Mouse (Mus musculus) G1E (cell line): Measurements from ENCODE around the gene Hspb7. TPM values are rescaled to one million over a fixed set of nuclear protein-coding genes. Genes with fewer than 3 reads are reported as not detected.
A peak's percentile ranks its signal among the peaks of the same experiment; 100 is the strongest.

Experiments
- ATAC-seq: 2 replicates; pipeline ENCODE4 v1.8.0; 2016; ENCODE audit warnings: mild to moderate bottlenecking; ENCODE audit not compliant: insufficient number of reproducible peaks, poor library complexity, low FRiP score, severe bottlenecking; ENCODE audit errors: extremely low read depth
- DNase-seq: peaks from one replicate; pipeline ENCODE4 v3.0.0; 2012; ENCODE audit warnings: low spot score
- H3K27me3 ChIP-seq: 2 replicates; pipeline ENCODE4 v1.6.1; 2012; ENCODE audit warnings: mild to moderate bottlenecking, low read length, inconsistent platforms; ENCODE audit not compliant: insufficient read depth
- H3K36me3 ChIP-seq: replicated peaks from 2 replicates; pipeline ENCODE3; 2012; ENCODE audit warnings: mild to moderate bottlenecking, inconsistent platforms
- H3K4me1 ChIP-seq: 2 replicates; pipeline ENCODE4 v1.6.1; 2012; ENCODE audit warnings: low read depth, low read length, inconsistent platforms, mixed read lengths; ENCODE audit not compliant: insufficient read depth
- H3K4me3 ChIP-seq: 2 replicates; pipeline ENCODE4 v1.5.1; 2012; ENCODE audit warnings: low read depth, mild to moderate bottlenecking, inconsistent platforms, low read length, moderate library complexity, mixed read lengths
- H3K9me3 ChIP-seq: replicated peaks from 2 replicates; pipeline ENCODE4 v1.6.1; 2012; ENCODE audit warnings: inconsistent platforms
- CTCF ChIP-seq: IDR thresholded peaks from 2 replicates; pipeline ENCODE4 v1.5.1; 2012; ENCODE audit warnings: low read depth, low read length, inconsistent platforms, mixed read lengths
- GATA1 ChIP-seq: IDR thresholded peaks from 2 replicates; pipeline ENCODE4 v1.6.1; 2012; ENCODE audit warnings: borderline replicate concordance, low read length, inconsistent platforms, mixed read lengths
- GATA2 ChIP-seq: IDR thresholded peaks from 2 replicates; pipeline ENCODE4 v1.6.1; 2012; ENCODE audit warnings: low read depth, low read length, inconsistent platforms, borderline replicate concordance
- POLR2AphosphoS5 ChIP-seq: IDR thresholded peaks from 2 replicates; pipeline ENCODE4 v1.6.1; 2012; ENCODE audit warnings: low read depth, low read length, inconsistent platforms; ENCODE audit not compliant: insufficient replicate concordance
- TAL1 ChIP-seq: conservative IDR thresholded peaks from 2 replicates; pipeline ENCODE4 v1.6.1; 2012; ENCODE audit warnings: low read depth, low read length, inconsistent platforms, mixed read lengths
- polyA plus RNA-seq: library from polyadenylated mRNA; stranded (reverse); fragments of >175 nt; gene quantifications from 2 replicates; pipeline ENCODE4 v1.2.3, GENCODE M21; 2012
- total RNA-seq, 2 experiments: library from RNA; stranded (forward) in 1 of 2; stranded (reverse) in 1 of 2; fragments of 200-1000 nt in 1 of 2; fragments of >200 nt in 1 of 2; fragmentation: Nextera tagmentation in 1 of 2; gene quantifications; 2 replicates each; pipeline ENCODE4 v1.2.3; 2014 to 2017

Gene Hspb7
- total and polyA plus RNA-seq, 3 experiments = not detected

DNA sequence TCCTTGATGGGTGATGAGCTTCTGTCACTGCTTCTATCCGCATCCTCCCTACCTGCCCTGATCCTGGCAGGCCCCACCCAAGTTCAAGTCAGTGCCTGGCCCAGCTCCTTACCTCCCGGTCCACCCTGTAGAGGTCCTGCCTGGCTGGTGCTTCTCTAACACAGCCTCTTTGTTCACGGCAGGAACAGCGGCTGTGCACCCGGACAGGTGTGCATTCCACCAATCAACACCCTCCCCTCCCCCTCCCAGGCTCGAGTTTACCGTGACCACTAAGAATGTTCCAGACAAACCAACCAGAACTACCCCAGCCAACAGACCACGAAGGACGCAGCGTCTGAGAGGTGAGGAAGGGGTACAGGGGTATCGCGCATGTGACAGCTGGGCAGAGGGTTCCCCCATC, 22.0 kb upstream of the Hspb7 start, which contains the start of gene Clcnka:
TSS of gene Clcnka (minus strand) at position 180 of the 400 bp plus-strand sequence.
- ATAC-seq (no peak), DNase-seq (no peak)
- peaks cover 21% of the 10 kb centered on the region; the same call in 1 of the 2 replicates for H3K27me3 ChIP-seq
- H3K9me3 ChIP-seq = no peaks in the 10 kb centered on the region
- H3K36me3 ChIP-seq = no peaks in the 10 kb centered on the region
- no peaks in the 10 kb centered on the region for H3K4me1 ChIP-seq
- no peak for TF ChIP-seq GATA2
- TF ChIP-seq GATA1 = no peak
- TF ChIP-seq POLR2AphosphoS5 = no peak
- TF ChIP-seq TAL1 = no peak
- TF ChIP-seq CTCF = no peak
- no peak within 1 kb of the TSS for H3K4me3 ChIP-seq

- ATAC-seq = no peak
- TF ChIP-seq CTCF (no peak), GATA1 (no peak), GATA2 (no peak), POLR2AphosphoS5 (no peak), TAL1 (no peak)
- H3K27me3 ChIP-seq = peaks cover 27% of the 10 kb centered on the region; the same call in 1 of the 2 replicates
Observed at GRCm38 (mm10) chr4:141400171-141400570, 20.4 kb upstream of the Hspb7 start.

GRCm38 (mm10) chr4:141404518-141405313, 15.9 kb upstream of the Hspb7 start:
- H3K4me1 ChIP-seq = peaks cover 5% of the 10 kb centered on the region
- no peak overlapping the region for H3K4me3 ChIP-seq
- ATAC-seq = peak; percentile 28; the same call in 1 of the 2 replicates
- H3K36me3 ChIP-seq = no peaks in the 10 kb centered on the region
- peaks cover 26% of the 10 kb centered on the region for H3K27me3 ChIP-seq
- no peaks in the 10 kb centered on the region for H3K9me3 ChIP-seq
- DNase-seq = peak; percentile 65
- no peak for TF ChIP-seq TAL1
- TF ChIP-seq CTCF = peak; percentile 88

More at GRCm38 (mm10) chr4:141400171-141400570, 20.4 kb upstream of the Hspb7 start:
- H3K4me1 ChIP-seq = peaks cover 5% of the 10 kb centered on the region; the same call in 1 of the 2 replicates
- no peaks in the 10 kb centered on the region for H3K9me3 ChIP-seq
- H3K36me3 ChIP-seq = no peaks in the 10 kb centered on the region
- H3K4me3 ChIP-seq = no peak overlapping the region
- DNase-seq = no peak

GRCm38 (mm10) chr4:141405314-141405622, 15.3 kb upstream of the Hspb7 start:
- no peaks in the 10 kb centered on the region for H3K36me3 ChIP-seq
- TF ChIP-seq TAL1 (no peak), POLR2AphosphoS5 (no peak), CTCF (no peak), GATA2 (no peak), GATA1 (no peak)
- DNase-seq (no peak), ATAC-seq (no peak)
- H3K4me1 ChIP-seq = peaks cover 5% of the 10 kb centered on the region
- H3K27me3 ChIP-seq = peaks cover 26% of the 10 kb centered on the region
- H3K4me3 ChIP-seq = no peak overlapping the region
- no peaks in the 10 kb centered on the region for H3K9me3 ChIP-seq

GRCm38 (mm10) chr4:141406516-141407299, 13.9 kb upstream of the Hspb7 start:
- H3K36me3 ChIP-seq = no peaks in the 10 kb centered on the region
- H3K27me3 ChIP-seq = peaks cover 29% of the 10 kb centered on the region
- ATAC-seq (peak; percentile 65; the same call in 1 of the 2 replicates), DNase-seq (peak; percentile 62)
- no peak overlapping the region for H3K4me3 ChIP-seq
- H3K4me1 ChIP-seq = peaks cover 8% of the 10 kb centered on the region
- no peaks in the 10 kb centered on the region for H3K9me3 ChIP-seq
- no peak for TF ChIP-seq GATA2
- peak; percentile 44 for TF ChIP-seq CTCF
- TF ChIP-seq GATA1 = no peak
- no peak for TF ChIP-seq TAL1
- no peak for TF ChIP-seq POLR2AphosphoS5

- Histone ChIP-seq H3K4me1 (peaks cover 8% of the 10 kb centered on the region), H3K9me3 (no peaks in the 10 kb centered on the region), H3K36me3 (no peaks in the 10 kb centered on the region), H3K4me3 (no peak overlapping the region), H3K27me3 (peaks cover 26% of the 10 kb centered on the region)
- TF ChIP-seq CTCF = no peak
- no peak for TF ChIP-seq GATA2
- no peak for TF ChIP-seq TAL1
- TF ChIP-seq GATA1 = no peak
- TF ChIP-seq POLR2AphosphoS5 = no peak
- ATAC-seq = no peak
- DNase-seq = no peak
Observed at GRCm38 (mm10) chr4:141408577-141408976, 12.0 kb upstream of the Hspb7 start.
